Mouse (Mus musculus) activated CD4-positive, CD25-positive, alpha-beta regulatory T cell, adult 4 months (primary cell): Measurements from ENCODE around the gene Plk5. TPM values are rescaled to one million over a fixed set of nuclear protein-coding genes. Genes with fewer than 3 reads are reported as not detected.
"Not testable (repeated sequence)": the region's sequence is repeated elsewhere in the genome, so short reads cannot be mapped to it uniquely, and the experiment has no call there.

Source experiments
- ATAC-seq: one replicate; pipeline ENCODE4 v1.8.0; 2017
- polyA plus RNA-seq, 2 experiments: library from polyadenylated mRNA; unstranded; fragments of 100-300 nt; shearing (Covaris generic); gene quantifications; one replicate each; pipeline ENCODE4 v1.2.1; 2017

The Plk5 gene
- polyA plus RNA-seq, 2 experiments from 2014 or later = not detected

DNA sequence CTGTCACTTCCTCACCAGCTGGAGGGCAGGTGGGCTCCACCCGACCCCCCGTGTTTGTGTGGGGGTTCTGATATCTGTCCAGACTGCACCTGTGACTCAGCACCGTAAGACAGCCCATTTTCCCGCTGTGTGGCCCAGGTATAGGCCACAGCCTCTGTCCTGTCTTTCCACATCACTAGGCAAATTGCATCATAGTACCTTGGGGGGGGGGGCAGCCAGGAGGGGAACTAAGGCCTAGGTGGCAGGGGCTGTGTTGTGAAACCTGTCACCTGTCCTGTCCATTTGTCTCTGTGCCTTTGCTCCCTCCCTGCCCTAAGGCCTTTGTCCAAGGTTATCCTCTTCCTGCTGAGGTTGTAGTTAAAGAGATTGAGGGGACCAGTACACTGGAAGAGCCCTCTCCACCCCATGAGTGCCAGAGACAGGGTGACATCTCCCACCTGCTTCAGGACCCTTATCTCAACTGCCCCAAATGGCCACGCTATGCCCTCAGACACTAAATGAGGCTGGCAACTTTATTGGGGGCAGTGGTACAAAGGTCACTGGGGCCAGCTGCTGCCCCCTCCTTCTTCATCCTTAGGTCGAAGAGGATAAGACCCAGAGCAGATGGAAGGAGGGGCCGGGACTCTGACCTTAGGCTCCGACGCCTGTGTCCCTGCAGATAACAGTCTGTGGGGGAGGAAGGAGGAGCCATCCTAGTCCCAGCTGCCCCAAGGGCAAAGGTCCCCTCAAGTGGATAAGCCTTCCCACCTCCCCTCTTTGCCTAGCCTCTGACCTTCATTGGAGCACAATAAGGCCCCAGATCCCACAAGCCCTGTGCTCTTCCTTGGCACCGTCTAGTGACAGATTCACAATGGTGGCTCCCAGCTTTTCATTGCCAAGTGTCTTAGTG is 24.4 kb upstream of the Plk5 start:
- no peak for ATAC-seq

DNA sequence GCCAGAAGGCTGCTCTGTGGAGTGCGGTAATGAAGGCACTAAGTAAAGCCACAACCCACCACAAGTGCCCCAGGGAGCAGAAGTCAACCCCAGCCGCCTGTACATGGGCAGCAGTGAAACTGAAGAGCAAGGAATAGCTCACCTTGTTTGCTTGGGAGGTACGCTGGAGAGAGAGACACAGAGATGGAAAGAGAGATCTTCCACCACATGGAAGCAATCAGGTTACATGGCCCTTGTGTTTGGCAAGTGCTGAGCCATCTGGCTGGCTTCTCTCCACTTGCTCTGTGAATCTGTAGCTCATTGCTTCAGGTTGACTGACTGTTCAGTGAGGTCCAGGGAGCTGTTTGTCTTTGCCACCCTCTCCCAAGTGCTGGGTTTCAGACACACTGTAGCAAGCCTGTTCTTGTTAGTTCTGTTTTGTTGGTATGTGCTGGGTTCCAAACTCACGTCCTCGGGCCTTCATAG is 23.7 kb upstream of the Plk5 start:
- no peak for ATAC-seq

DNA sequence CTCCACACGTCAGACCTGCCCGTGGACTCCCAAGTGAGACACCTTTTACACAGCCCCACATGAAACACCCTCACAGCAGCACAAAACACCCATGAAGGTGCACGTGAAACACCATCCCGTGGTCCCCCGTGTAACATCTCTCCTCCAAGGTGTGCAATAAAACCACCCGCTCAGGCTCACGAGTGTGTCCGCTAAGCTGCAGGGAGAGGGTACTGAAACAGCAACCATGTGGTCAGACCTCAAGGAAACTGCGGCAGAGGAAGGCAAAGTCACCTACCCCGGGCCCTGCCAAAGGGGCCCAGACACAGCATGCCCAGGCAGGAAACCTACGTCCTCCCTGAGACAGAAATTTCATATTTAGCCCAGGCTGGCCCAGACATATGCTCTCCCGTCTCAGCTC is 20.0 kb upstream of the Plk5 start:
- no peak for ATAC-seq

DNA sequence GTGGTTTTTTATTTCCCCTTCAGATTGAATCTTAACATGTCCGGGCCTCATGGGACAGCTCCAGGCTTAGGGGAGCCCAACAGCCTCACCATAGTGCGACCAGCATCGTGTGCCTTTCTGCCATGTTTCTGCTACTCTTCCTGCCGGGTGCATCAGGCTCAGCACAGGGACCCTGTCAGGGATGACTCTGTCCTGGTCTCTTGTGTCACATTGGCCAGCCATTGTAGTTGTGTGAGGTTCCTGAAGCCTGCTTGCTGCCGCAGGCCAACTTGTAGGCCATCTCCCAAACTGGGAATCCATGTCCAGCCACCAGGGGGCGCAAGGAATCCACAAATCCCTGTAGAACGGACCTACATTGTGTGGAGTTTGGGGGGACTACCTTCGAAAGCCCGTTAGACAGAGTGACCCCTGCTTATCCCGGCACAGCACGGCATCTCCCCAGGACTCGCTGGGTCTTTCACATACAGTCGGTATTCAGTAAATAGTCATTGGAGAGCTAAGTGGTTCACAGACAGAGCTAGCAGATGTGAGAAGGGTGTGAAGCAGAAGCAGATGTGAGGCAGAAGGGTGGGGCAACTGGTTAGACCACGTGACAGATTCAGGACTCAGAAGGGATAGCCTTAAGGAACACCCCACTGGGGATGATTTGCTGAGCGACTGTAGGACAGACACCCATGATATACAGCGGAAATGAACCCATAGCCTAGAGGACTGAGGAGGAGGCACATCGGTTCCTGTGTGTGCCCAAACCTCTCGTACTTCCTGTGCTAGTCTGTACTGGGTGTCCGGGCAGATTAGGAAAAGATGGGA is 16.1 kb upstream of the Plk5 start:
- peak; percentile 31 for ATAC-seq

DNA sequence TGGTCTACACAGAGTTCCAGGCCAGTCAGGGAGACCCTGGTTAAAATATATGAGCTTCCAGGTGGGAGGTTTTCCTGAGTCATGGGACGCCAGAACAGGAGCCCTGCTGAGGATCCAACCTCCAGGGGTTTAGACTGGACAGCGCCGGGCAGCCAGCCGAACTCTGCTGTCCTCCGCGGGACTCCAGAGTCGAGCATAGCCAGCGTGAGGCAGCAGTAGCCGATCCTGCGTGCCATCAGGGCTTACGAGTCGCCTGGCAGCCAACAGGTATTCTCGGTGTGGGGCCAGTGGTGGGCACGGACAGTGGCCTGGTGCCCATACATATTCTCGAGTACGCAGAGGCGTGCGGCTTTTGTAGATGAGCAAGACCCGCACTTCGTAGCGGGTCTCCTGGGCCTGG is 15.2 kb upstream of the Plk5 start:
- no peak for ATAC-seq

DNA sequence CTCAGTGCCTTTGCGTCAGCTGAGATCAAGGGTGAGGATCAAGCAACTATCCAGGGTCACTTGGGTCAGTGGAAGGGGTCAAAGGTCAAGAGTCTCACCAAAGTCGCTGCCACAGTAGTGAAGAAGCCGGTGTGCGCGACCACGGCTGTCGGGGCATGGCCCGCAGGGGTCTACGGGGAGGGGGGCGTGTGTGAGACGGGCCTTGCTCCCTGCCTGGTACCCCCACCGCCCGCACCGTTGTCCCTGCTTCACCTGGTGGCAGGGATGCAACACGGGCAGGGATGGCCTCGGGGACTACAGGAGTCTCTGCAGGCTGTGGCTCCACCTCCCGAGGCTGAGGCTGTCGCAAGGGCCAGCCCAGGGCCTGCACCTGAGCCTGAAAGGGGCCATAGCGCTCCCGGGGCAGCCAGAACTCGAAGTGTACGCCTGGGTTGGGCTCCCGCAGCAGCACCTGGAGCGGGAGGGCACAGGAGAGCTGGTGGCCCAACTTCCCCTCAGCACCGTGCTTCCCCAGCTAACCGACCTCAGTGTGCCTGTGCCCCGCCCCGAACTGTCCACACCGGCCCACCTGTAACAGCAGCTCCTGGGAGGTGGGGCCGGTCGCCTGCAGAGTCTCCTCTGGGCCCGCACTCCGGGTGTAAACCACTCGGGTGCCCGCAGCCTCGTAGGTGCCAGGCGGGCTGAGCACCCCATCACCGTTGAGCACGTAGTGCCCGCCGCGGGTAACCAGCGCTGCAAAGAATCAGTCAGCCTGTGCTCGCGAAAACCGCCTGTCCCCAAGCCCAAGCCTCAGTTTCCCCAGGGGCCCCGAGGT is 14.6 kb upstream of the Plk5 start:
- no peak for ATAC-seq

DNA sequence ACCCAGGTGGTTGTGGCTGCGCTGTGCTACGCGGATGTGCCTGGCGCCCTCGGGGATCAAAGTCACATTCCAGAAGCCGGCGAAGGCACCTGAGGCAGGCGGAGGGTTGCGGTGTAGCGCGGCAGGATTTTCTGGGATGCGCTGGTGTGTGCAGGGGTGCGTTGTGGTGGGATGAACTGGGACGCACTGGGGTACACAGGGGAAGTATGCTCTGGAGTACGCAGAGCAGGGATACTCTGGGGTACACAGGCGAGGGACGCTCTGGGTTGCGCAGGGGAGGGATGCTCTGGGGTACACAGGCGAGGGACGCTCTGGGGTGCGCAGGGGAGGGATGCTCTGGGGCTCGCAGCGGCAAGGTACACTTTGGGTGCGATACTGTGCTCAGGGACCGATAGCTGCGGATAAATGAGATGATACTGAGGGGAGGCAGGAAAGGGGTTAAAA is 13.9 kb upstream of the Plk5 start:
- ATAC-seq = no peak

DNA sequence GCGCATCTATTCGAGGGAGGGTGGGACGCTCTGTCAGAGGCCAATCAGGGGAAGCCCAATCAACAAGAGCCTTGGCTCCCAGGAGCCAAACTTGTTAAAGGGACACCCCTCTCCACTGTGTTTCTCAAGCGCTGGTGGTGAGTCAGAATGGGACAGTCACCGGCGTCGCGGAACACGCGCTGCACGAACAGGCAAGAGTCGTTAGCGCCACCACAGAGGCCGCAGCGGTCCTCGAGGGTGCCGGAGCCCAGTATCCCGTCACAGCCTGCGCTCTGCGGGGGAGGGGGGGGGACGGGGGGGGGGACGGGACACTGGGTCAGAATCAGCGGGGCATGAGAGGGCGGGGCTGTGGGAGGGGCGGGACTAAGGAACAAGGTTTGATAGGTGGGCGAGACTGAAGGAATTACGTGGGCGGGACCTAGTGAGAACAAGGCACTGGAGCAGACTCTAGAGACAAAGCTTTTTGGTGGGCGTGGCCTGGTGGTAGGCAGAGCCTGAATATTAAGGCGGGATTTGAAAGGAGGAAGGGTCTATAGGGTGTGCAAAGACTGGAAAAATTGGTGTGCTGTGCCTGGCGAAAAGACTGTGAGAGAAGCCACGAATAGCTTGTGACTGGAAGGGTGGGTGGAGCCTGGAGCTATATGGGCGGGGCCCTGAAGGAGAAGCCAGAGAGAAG is 13.4 kb upstream of the Plk5 start:
- ATAC-seq = peak; percentile 58

DNA sequence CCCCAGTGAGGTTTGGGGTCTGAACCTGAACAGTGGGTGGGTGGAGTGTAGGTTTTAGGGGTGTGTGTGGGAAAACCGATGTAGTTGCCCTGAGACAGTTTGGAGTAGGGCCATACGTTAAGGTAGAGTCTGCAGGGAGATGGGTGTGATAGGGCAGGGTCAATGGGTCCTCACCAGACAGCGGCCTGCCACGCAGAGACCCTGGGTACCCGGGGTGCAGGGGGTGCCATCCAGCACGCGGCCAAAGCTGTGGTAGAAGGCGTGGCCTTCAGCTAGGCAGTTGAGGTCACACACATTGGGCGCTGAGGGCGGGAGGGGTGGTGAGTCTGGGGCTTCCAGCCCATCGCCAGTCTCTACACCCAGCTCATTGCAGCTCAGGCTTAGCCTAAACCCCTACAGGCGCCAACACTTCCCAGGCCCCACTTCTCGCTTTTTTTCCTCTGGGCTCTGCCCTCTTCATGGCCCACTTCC is 12.8 kb upstream of the Plk5 start:
- ATAC-seq = no peak

DNA sequence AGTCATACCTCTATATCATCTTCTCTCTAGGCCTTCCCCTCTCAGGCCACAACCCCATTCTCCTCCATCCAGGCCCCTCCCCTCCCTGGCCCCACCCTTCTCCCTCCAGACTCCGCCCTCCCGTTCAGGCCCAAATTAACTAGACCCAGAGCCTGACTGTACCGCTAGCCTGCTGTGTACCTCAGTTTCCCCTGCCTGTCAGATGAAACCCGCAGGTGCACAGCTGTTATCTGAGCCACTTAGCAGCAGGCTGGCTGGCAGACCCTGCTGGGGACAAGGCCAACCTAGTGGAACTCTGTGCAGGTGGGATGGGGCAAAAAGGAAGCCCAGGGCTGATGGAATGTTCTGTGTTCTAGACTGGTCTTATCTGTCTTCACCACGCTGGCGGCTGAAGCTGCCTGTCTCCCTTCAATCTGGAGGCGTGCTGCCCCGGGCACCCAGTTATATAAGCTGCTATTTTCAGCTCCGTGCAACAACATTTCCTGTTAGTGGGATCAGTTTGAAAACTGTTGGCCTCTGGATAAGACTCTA is 12.1 kb upstream of the Plk5 start:
- ATAC-seq = no peak

DNA sequence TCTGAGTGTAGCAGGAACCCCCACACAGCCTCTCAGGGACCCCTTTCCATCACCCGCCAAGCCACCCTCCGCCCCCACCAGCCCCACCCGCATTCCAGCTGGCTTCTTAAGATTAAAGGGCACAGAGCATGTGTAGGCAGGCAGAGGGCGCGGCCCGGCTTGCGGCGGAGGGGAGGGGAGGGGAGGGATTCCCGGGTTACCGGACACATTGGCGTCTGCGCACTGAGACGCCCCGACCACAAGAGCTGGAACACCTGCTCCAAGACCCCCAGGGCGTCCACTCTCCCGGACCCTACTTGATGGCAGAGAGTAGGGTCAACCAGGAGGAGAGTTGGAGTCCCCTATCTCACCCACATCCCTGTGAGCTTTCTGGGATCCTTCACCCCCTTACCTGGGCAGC is 11.1 kb upstream of the Plk5 start:
- ATAC-seq = no peak

DNA sequence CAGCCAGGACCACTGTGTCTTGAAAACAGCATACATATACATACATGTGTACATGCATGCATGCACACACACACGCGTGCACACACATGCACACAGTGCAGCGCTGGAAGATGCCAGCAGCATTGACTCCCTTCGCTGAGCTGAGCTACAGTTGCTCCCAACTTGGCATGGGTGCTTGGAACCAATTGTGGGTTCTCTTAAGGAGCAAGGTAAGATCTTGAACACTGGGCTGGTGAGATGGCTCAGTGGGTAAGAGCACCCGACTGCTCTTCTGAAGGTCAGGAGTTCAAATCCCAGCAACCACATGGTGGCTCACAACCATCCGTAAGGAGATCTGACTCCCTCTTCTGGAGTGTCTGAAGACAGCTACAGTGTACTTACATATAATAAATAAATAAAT is 10.3 kb upstream of the Plk5 start:
- not testable (repeated sequence) for ATAC-seq

DNA sequence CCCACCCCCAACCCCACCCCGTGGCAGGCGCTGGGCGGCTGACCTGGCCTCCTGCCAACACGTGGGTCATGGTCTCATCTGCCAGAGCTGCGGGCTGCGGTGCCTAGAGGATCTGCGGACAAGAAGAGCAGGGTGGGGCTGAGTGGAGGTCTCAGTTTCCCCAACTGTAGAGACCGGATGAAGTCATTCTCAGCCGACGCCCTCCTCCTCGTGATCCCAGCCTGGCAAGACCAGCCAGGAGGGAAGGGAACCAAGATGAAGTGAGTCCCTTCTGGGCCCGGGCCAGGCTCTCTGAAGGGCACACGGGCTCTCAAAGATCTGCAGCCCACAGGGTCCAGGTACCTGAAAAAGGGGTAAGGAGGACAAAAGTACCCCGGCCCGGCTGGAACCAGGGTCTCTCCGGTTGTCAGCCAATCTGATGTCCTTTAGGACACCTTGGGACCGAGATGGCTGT is 8.7 kb upstream of the Plk5 start:
- ATAC-seq = no peak

DNA sequence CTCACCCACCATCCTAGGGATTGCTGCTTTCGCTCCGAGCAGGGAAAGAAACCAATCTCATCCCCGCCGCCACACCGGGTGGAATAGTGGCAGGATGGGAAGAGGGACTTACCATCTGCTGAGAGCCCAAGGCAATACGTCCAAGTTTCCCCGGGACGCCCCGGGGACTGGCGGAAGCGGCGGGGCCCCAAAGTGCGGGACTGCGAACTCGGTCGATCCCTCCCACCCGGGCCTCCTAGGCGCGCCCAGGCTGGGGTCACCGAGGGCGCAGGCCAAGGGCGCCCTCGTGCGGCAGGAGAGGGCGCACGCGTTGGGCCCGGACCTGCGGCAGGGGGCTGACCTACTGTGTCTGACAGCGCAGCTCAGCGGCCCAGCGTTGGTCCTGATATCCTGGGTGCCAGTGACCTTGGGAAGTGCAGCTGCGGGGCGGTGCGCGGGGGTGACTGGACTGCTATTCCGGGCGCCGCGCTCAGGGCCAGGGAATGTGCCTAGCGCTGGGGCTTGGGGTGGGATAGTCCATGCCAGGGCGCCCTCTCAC is 7.9 kb upstream of the Plk5 start, which contains the start of gene Adamtsl5:
Gene Adamtsl5 (minus strand): TSS at position 169 of the 538 bp plus-strand sequence.
- peak; percentile 60 for ATAC-seq

DNA sequence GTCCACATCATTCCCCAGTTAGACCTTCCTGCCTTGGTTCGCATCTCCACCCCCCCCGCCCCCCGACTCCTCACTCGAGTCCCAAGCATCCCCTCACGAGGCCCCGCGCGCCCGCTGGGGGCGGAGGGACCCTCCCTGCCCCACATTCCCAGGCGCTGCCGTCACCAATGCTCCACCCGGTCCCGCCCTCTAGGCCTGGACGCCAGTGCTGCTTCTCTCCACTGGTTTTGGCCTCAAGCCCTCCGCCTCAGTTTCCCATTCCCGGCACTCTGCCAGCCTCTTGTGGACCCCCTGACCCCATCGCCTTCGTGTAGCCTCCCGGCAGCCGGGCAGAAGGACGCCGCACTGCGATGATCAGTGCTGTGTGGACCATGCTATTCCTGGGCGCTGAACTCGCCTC is 7.3 kb upstream of the Plk5 start:
- ATAC-seq = no peak

DNA sequence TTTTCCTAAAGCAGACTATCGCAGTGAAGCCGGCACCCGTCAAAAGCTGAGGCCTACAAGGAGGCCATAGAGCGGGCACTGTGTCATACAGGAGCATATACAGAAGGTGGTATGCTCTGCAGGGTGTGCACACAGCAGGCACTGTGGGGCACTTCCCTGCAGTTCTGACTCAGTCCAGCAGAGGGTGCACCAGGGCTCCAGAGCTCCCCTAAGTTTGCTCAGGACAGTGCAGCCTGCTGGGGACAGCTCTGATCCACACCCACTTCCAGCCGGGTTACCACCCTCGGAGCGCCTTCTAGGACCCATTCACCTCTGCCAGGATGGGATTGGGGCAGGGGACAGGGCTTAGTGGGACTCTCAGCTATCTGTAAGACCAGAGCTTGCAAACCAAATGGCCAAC is 6.0 kb upstream of the Plk5 start:
- ATAC-seq = peak; percentile 69

DNA sequence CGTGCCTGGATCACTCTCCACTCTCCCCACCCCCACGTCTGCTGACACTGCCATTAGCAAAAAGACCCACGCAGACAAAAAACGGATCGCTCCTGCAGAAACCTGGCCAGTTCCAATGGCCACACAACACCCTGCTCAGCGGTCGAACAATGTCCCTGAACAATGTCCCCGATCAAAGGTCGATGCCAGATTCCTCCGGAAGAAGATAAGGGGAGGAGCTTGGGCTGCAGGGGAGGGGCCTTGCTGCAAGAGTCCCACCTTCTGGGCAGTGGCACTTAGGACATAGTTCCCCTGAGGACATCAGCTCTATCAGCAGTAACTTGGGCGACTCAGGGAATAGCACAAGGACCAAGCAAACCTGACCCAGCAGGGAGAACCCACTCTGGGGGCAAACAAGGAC is 4.4 kb upstream of the Plk5 start:
- ATAC-seq = no peak

DNA sequence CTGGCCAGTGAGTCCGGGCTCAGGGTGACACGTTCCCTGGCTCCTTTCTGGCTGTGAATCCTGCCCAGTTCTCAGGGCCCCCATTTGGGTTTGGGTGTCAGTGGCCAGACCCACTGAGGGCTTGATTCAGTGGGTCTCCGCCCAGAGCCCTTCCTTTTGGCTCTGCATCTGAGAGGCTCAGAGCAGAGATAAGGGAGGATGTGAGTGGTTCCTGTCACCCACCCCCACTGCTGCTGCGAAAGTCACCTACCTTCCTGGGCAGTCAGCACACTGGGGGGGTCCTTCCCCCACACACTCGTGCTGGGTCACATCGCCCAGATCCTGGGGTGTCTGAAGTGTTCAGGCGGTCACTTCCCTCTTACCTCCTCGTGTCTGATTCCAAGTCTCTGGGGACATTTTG is 3.5 kb upstream of the Plk5 start:
- no peak for ATAC-seq

DNA sequence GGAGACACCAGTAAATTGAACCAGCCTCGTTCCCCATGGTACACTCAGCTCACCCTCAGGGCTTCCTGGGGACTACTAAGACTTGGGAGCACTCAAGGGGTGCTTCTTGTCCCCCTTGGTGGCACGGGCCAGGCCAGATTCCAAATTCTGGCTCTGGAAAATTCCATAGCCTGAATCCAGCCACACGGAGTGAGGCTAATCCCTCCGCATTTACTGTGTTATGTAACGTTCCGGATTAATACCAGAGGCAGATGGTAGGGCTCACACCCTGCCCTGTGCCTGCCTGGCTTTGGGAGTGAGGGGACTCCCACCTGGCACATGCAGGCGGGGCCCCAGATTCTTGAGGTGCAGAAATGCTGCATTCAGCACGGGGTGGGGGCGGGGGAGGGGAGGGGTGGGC is 828 bp upstream of the Plk5 start:
- no peak for ATAC-seq

DNA sequence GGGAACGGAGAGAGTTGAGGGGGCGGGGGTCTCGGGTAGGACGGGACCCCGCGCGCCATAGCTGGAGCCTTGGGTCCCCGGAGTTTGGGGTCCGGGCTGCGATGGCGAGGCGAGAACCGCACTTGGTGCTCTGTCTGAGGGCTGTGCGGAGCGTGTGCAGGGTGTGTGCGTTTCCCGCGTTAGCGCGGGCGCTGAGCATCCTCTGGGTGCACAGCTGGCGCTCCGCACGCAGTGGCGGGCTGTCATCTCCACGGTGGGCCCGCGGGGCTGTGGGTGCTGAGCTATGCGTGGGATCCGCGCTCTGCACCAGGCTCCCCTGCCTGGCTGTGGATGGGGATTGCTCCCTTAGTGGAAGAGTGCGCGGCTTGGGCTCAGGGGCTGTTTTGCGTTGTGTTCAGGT is 478 bp downstream of the Plk5 start:
- no peak for ATAC-seq

DNA sequence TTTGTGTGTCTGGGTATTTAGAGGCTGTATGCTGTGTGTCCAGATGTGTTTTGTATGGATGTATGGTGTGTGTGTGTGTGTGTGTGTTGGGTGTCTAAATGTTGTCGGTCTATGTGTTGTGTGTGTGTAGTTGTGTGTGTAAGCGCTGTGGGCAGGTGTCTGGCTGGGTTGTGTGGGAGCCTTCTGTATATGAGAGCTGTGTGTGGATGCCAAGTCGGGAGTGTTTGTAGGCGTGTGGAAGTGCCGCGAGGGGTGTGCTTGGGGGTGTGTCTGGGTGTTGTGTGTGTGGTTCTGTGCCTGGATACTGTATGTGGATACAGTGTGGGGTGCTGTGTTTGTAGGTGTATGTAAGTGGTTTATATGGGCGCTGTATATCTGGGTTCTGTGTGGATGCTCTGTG is 1.1 kb downstream of the Plk5 start:
- no peak for ATAC-seq
